Mouse (Mus musculus) lung, postnatal 36 days (tissue): Measurements from ENCODE around the gene Celf6.
A peak's percentile ranks its signal among the peaks of the same experiment; 100 is the strongest.

ENCODE experiments used
- DNase-seq: peaks from one replicate; pipeline ENCODE4 v3.0.0; 2022; ENCODE audit warnings: mixed read lengths

Gene Celf6

GRCm38 (mm10) chr9:59577844-59578504 lies at the start of gene Celf6:
Celf6 (plus strand) TSS chr9:59577917.
- DNase-seq = peak; percentile 84

- no peak for DNase-seq
Observed at GRCm38 (mm10) chr9:59528274-59528673, 49.4 kb upstream of the Celf6 start.

- DNase-seq = no peak
Observed at GRCm38 (mm10) chr9:59531645-59532044, 46.1 kb upstream of the Celf6 start.

- DNase-seq = no peak
Observed at GRCm38 (mm10) chr9:59533422-59533821, 44.3 kb upstream of the Celf6 start.

DNA sequence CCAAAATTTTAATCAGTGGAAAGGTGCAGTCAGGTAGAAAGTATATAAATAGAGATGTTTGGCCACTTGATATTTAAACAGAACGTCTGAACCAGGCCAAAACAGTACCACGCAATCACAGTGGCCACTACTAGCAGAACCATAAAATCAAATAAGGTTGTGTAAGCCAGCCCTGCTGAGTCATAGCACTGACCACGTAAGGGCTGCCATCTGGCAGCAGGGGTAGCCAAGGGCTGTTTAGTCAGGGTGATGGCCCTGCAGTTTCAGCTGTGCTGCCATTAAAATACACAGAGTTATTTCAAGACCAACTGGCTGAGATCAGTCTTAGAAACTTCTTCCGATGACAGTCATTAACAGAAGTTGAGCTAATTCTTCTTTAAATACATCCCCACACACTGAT lies 43.8 kb upstream of the Celf6 start:
- peak; percentile 85 for DNase-seq

- DNase-seq = peak; percentile 78
Observed at GRCm38 (mm10) chr9:59537651-59538050, 40.1 kb upstream of the Celf6 start.

- peak; percentile 85 for DNase-seq
Observed at GRCm38 (mm10) chr9:59539441-59540137, 38.1 kb upstream of the Celf6 start, which contains the start of the genes Hexa and Tmem202. Hexa (plus strand) TSS chr9:59539540. Tmem202 (minus strand) TSS chr9:59539847.

GRCm38 (mm10) chr9:59541617-59542016 lies 36.1 kb upstream of the Celf6 start:
- DNase-seq = no peak

- no peak for DNase-seq
Observed at GRCm38 (mm10) chr9:59542766-59543324, 34.9 kb upstream of the Celf6 start.

GRCm38 (mm10) chr9:59544739-59545138 lies 33.0 kb upstream of the Celf6 start:
- DNase-seq = no peak

- DNase-seq = no peak
Observed at GRCm38 (mm10) chr9:59547869-59548268, 29.8 kb upstream of the Celf6 start.

- no peak for DNase-seq
Observed at GRCm38 (mm10) chr9:59548961-59549487, 28.7 kb upstream of the Celf6 start.

GRCm38 (mm10) chr9:59550077-59550476 lies 27.6 kb upstream of the Celf6 start:
- DNase-seq = no peak

- no peak for DNase-seq
Observed at GRCm38 (mm10) chr9:59551017-59551416, 26.7 kb upstream of the Celf6 start.

DNA sequence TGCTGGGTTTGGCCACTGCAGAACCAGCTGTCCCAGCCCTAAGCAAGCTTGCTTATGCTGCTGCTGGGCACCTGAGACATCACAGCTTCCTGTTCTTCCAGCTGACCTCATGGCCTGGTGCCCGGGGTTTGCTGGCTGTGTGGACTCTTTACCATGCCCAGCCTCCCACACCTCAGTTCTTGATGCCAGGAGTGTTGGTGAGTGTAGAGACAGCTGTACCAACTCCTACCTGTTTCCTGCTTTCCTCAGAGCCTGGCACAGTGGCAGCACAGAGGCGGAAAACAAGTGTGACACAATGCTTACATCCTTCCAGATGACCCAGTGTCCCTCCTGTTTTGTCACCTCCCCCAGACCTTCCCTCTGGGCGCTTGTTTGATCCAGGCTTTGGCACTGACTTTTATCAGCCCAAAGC lies 26.1 kb upstream of the Celf6 start:
- peak; percentile 83 for DNase-seq

- no peak for DNase-seq
Observed at GRCm38 (mm10) chr9:59552610-59553009, 25.1 kb upstream of the Celf6 start.

GRCm38 (mm10) chr9:59553719-59554118 lies 24.0 kb upstream of the Celf6 start:
- no peak for DNase-seq

- DNase-seq = peak; percentile 89
Observed at GRCm38 (mm10) chr9:59565600-59565999, 12.1 kb upstream of the Celf6 start.

GRCm38 (mm10) chr9:59567111-59567510 lies 10.6 kb upstream of the Celf6 start:
- DNase-seq = peak; percentile 78

- no peak for DNase-seq
Observed at GRCm38 (mm10) chr9:59571852-59572251, 5.9 kb upstream of the Celf6 start.

GRCm38 (mm10) chr9:59577401-59577800 lies 316 bp upstream of the Celf6 start:
- DNase-seq = no peak

GRCm38 (mm10) chr9:59578505-59578867 lies 769 bp downstream of the Celf6 start:
- DNase-seq = no peak

GRCm38 (mm10) chr9:59584871-59585308 lies 7.2 kb downstream of the Celf6 start:
- peak; percentile 80 for DNase-seq

DNA sequence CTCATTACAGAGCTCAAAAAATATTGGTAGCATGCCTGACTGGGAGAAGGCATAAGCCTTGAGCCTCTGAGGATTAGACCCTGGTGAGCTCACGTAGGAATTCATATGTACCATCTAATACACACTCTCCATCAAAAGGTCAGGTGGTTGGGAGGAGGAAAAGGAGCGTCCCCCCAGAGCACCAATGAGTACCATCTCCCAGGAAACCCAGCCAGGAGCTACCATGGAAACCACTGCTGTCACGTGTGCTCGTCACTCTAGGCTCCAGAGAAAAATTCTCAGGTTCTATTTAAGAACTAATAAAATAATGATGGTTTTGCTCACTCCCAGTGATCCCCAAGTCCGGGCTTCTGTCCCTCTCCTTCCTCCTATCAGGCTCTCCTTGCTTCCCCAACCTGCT lies 10.5 kb downstream of the Celf6 start:
- no peak for DNase-seq
